Mouse (Mus musculus): ENCODE results near the gene Crybb3. TPM values are rescaled to one million over a fixed set of nuclear protein-coding genes. Genes with fewer than 3 reads are reported as not detected.
A peak's percentile ranks its signal among the peaks of the same experiment; 100 is the strongest.

The Crybb3 gene
- polyA plus RNA-seq, 1 experiment from 2014 or later: 1.1 TPM

DNA sequence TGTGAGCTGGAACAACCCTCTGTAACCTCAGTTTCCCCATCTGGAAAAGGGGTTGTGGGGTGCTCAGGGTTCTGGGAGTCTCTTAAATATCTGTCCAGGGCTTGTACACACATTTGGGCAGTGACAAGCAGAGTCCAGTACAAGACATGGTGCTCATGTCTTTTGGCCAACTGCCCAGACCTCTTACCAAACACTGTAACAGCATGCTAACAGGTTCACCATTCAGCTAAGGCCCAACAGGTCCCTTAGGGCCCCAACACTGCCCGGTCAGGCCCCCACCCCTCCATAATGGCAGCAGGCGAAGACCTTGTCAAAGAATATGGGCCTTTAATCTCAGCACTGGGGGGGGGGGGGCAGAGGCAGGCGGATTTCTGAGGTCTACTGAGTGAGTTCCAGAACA lies 26.3 kb upstream of the Crybb3 start:
- no peak overlapping the region for H3K4me3 ChIP-seq (ENCODE audit: low read length)
- no peak overlapping the region for H3K9ac ChIP-seq (replicated peaks; ENCODE audit: low read length)
- no peak overlapping the region for H3K27ac ChIP-seq (ENCODE audit: low read length)
- H3K36me3 ChIP-seq (ENCODE audit: insufficient read depth, low read length): no peaks in the 10 kb centered on the region
- no peaks in the 10 kb centered on the region for H3K27me3 ChIP-seq (ENCODE audit: insufficient read depth, low read length)
- no peak overlapping the region for H3K4me2 ChIP-seq (replicated peaks; ENCODE audit: low read depth, low read length)
- H3K4me1 ChIP-seq (ENCODE audit: insufficient read depth, low read length): peaks cover 26% of the 10 kb centered on the region
- 73% methylated on average over 3 of the region's 3 CpGs for WGBS
- ATAC-seq (ENCODE audit: low FRiP score, low TSS enrichment): no peak
- no peaks in the 10 kb centered on the region for H3K9me3 ChIP-seq (ENCODE audit: low read length)

GRCm38 (mm10) chr5:113106594-113106993 lies 25.2 kb upstream of the Crybb3 start:
- peaks cover 16% of the 10 kb centered on the region for H3K4me1 ChIP-seq (ENCODE audit: insufficient read depth, low read length)

GRCm38 (mm10) chr5:113105481-113105880 lies 24.1 kb upstream of the Crybb3 start:
- 88% methylated on average over 4 of the region's 4 CpGs for WGBS
- peaks cover 5% of the 10 kb centered on the region for H3K4me1 ChIP-seq (ENCODE audit: insufficient read depth, low read length)

More at GRCm38 (mm10) chr5:113106594-113106993, 25.2 kb upstream of the Crybb3 start:
- no peaks in the 10 kb centered on the region for H3K36me3 ChIP-seq (ENCODE audit: insufficient read depth, low read length)
- no peak overlapping the region for H3K4me2 ChIP-seq (replicated peaks; ENCODE audit: low read depth, low read length)
- H3K4me3 ChIP-seq (ENCODE audit: low read length): no peak overlapping the region
- ATAC-seq (ENCODE audit: low FRiP score, low TSS enrichment): no peak
- 43% methylated on average over 7 of the region's 7 CpGs for WGBS
- no peak overlapping the region for H3K9ac ChIP-seq (replicated peaks; ENCODE audit: low read length)
- H3K27me3 ChIP-seq (ENCODE audit: insufficient read depth, low read length): no peaks in the 10 kb centered on the region
- no peak overlapping the region for H3K27ac ChIP-seq (ENCODE audit: low read length)
- no peaks in the 10 kb centered on the region for H3K9me3 ChIP-seq (ENCODE audit: low read length)

GRCm38 (mm10) chr5:113105035-113105434 lies 23.7 kb upstream of the Crybb3 start:
- WGBS: 71% methylated on average over 9 of the region's 9 CpGs
- Histone ChIP-seq H3K36me3 (ENCODE audit: insufficient read depth, low read length) (no peaks in the 10 kb centered on the region), H3K4me3 (ENCODE audit: low read length) (no peak overlapping the region), H3K27me3 (ENCODE audit: insufficient read depth, low read length) (no peaks in the 10 kb centered on the region), H3K9ac (replicated peaks; ENCODE audit: low read length) (no peak overlapping the region), H3K4me2 (replicated peaks; ENCODE audit: low read depth, low read length) (no peak overlapping the region), H3K9me3 (ENCODE audit: low read length) (no peaks in the 10 kb centered on the region), H3K4me1 (ENCODE audit: insufficient read depth, low read length) (0 out of 2 replicates have a peak, but pooled peaks cover 2% of the 10 kb centered on the region), H3K27ac (ENCODE audit: low read length) (no peak overlapping the region)
- ATAC-seq (ENCODE audit: low FRiP score, low TSS enrichment): no peak

More at GRCm38 (mm10) chr5:113105481-113105880, 24.1 kb upstream of the Crybb3 start:
- Histone ChIP-seq H3K36me3 (ENCODE audit: insufficient read depth, low read length) (no peaks in the 10 kb centered on the region), H3K27ac (ENCODE audit: low read length) (no peak overlapping the region), H3K4me3 (ENCODE audit: low read length) (no peak overlapping the region), H3K4me2 (replicated peaks; ENCODE audit: low read depth, low read length) (no peak overlapping the region), H3K9ac (replicated peaks; ENCODE audit: low read length) (0 out of 2 replicates have a peak overlapping the region, but pooled peaks have one; percentile 16), H3K27me3 (ENCODE audit: insufficient read depth, low read length) (no peaks in the 10 kb centered on the region), H3K9me3 (ENCODE audit: low read length) (no peaks in the 10 kb centered on the region)
- ATAC-seq (ENCODE audit: low FRiP score, low TSS enrichment): no peak

DNA sequence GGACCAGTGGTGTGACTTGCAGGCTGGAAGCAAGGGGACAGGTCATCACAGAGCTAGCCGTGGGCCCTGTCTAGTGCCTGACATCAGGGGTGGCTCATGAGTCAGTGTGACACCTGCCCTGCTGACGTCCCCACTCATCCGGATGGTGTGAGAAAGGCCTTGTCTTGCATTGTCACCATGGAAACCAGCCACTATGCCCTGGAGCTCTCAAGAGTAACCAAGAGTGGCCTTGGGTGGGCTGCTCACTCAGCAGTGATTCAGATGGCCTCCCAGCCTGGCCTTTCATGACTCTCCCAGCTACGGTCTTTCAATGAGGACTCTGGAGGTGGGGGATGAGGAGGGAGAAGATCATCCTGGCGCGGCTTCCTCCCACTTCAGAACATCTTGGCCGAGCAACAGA lies 21.1 kb upstream of the Crybb3 start:
- H3K27ac ChIP-seq (ENCODE audit: low read length): no peak overlapping the region
- no peak overlapping the region for H3K4me3 ChIP-seq (ENCODE audit: low read length)
- no peak overlapping the region for H3K4me2 ChIP-seq (replicated peaks; ENCODE audit: low read depth, low read length)
- ATAC-seq (ENCODE audit: low FRiP score, low TSS enrichment): no peak
- peaks cover 1% of the 10 kb centered on the region; the same call in 1 of the 2 replicates for H3K36me3 ChIP-seq (ENCODE audit: insufficient read depth, low read length)
- H3K27me3 ChIP-seq (ENCODE audit: insufficient read depth, low read length): no peaks in the 10 kb centered on the region
- H3K9me3 ChIP-seq (ENCODE audit: low read length): no peaks in the 10 kb centered on the region
- H3K9ac ChIP-seq (replicated peaks; ENCODE audit: low read length): no peak overlapping the region
- 0 out of 2 replicates have a peak, but pooled peaks cover 2% of the 10 kb centered on the region for H3K4me1 ChIP-seq (ENCODE audit: insufficient read depth, low read length)
- WGBS: 48% methylated on average over 7 of the region's 7 CpGs

- 0 out of 2 replicates have a peak, but pooled peaks cover 2% of the 10 kb centered on the region for H3K4me1 ChIP-seq (ENCODE audit: insufficient read depth, low read length)
- ATAC-seq (ENCODE audit: low FRiP score, low TSS enrichment): no peak
- H3K4me2 ChIP-seq (replicated peaks; ENCODE audit: low read depth, low read length): no peak overlapping the region
- H3K27ac ChIP-seq (ENCODE audit: low read length): no peak overlapping the region
- no peaks in the 10 kb centered on the region for H3K9me3 ChIP-seq (ENCODE audit: low read length)
- H3K27me3 ChIP-seq (ENCODE audit: insufficient read depth, low read length): no peaks in the 10 kb centered on the region
- no peak overlapping the region for H3K9ac ChIP-seq (replicated peaks; ENCODE audit: low read length)
- no peak overlapping the region for H3K4me3 ChIP-seq (ENCODE audit: low read length)
- 78% methylated on average over 10 of the region's 10 CpGs for WGBS
- peaks cover 6% of the 10 kb centered on the region; the same call in 1 of the 2 replicates for H3K36me3 ChIP-seq (ENCODE audit: insufficient read depth, low read length)
Observed at GRCm38 (mm10) chr5:113101457-113101856, 20.1 kb upstream of the Crybb3 start.

GRCm38 (mm10) chr5:113100422-113100821 lies 19.0 kb upstream of the Crybb3 start:
- Histone ChIP-seq H3K4me3 (ENCODE audit: low read length) (no peak overlapping the region), H3K4me2 (replicated peaks; ENCODE audit: low read depth, low read length) (no peak overlapping the region), H3K4me1 (ENCODE audit: insufficient read depth, low read length) (0 out of 2 replicates have a peak, but pooled peaks cover 2% of the 10 kb centered on the region), H3K9me3 (ENCODE audit: low read length) (no peaks in the 10 kb centered on the region), H3K27ac (ENCODE audit: low read length) (no peak overlapping the region), H3K36me3 (ENCODE audit: insufficient read depth, low read length) (peaks cover 14% of the 10 kb centered on the region; the same call in 1 of the 2 replicates), H3K9ac (replicated peaks; ENCODE audit: low read length) (no peak overlapping the region), H3K27me3 (ENCODE audit: insufficient read depth, low read length) (no peaks in the 10 kb centered on the region)
- ATAC-seq (ENCODE audit: low FRiP score, low TSS enrichment): no peak
- 78% methylated on average over 11 of the region's 11 CpGs for WGBS

DNA sequence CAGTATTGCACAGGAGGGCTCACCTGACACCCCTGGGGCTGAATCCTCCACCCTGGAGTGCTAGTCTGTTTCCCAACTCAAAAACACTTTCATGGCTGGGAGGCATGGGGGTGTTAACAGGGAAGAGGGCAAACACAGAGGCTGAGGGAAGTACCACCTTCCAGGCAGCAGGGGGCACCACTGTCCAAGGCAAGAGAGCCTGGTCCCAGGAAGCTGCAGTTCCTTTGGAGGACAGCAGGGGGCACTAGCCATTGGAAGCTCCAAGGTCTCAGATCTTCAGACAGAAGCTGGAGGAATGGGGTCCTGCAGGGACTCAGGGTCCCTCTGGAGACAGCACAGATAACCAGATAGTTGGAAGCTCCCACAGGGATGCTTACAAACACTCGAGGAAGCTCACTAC lies 18.2 kb upstream of the Crybb3 start:
- Histone ChIP-seq H3K27ac (ENCODE audit: low read length) (no peak overlapping the region), H3K4me1 (ENCODE audit: insufficient read depth, low read length) (0 out of 2 replicates have a peak, but pooled peaks cover 2% of the 10 kb centered on the region), H3K36me3 (ENCODE audit: insufficient read depth, low read length) (peaks cover 19% of the 10 kb centered on the region; the same call in 1 of the 2 replicates), H3K9ac (replicated peaks; ENCODE audit: low read length) (no peak overlapping the region), H3K27me3 (ENCODE audit: insufficient read depth, low read length) (no peaks in the 10 kb centered on the region), H3K9me3 (ENCODE audit: low read length) (no peaks in the 10 kb centered on the region), H3K4me3 (ENCODE audit: low read length) (no peak overlapping the region), H3K4me2 (replicated peaks; ENCODE audit: low read depth, low read length) (no peak overlapping the region)
- ATAC-seq (ENCODE audit: low FRiP score, low TSS enrichment): peak; percentile 16; the same call in 1 of the 2 replicates
- WGBS: 6% methylated on average over 1 of the region's 1 CpGs

- Histone ChIP-seq H3K9ac (replicated peaks; ENCODE audit: low read length) (no peak overlapping the region), H3K27me3 (ENCODE audit: insufficient read depth, low read length) (no peaks in the 10 kb centered on the region), H3K36me3 (ENCODE audit: insufficient read depth, low read length) (peaks cover 19% of the 10 kb centered on the region; the same call in 1 of the 2 replicates), H3K4me1 (ENCODE audit: insufficient read depth, low read length) (peaks cover 2% of the 10 kb centered on the region; the same call in 1 of the 2 replicates), H3K4me3 (ENCODE audit: low read length) (no peak overlapping the region), H3K4me2 (replicated peaks; ENCODE audit: low read depth, low read length) (no peak overlapping the region), H3K9me3 (ENCODE audit: low read length) (no peaks in the 10 kb centered on the region), H3K27ac (ENCODE audit: low read length) (no peak overlapping the region)
- ATAC-seq (ENCODE audit: low FRiP score, low TSS enrichment): no peak
- 91% methylated on average over 17 of the region's 17 CpGs for WGBS
Observed at GRCm38 (mm10) chr5:113097551-113097950, 16.2 kb upstream of the Crybb3 start.

DNA sequence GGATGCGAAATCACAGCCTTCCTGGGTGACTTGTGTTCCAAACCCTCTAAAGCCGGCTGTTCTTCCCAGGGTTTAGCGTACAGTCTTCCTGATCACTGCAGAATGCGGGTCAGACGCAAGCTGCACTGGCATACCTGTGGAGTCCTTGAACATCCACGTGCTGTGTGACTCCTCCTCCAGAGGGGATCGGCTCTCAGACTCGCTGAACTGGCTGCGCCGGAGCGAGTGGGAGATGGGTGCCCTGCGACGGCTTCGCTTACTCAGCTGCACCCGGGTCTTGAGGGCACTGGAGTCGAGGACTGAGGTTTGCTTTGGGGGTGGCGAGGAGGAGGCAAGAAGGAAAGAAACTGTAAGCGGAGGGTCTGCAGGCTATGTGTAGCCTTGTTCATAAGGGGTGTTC lies 14.1 kb upstream of the Crybb3 start:
- Histone ChIP-seq H3K36me3 (ENCODE audit: insufficient read depth, low read length) (peaks cover 24% of the 10 kb centered on the region), H3K27me3 (ENCODE audit: insufficient read depth, low read length) (no peaks in the 10 kb centered on the region), H3K27ac (ENCODE audit: low read length) (no peak overlapping the region), H3K9ac (replicated peaks; ENCODE audit: low read length) (no peak overlapping the region), H3K4me3 (ENCODE audit: low read length) (no peak overlapping the region), H3K4me1 (ENCODE audit: insufficient read depth, low read length) (peaks cover 14% of the 10 kb centered on the region), H3K9me3 (ENCODE audit: low read length) (no peaks in the 10 kb centered on the region), H3K4me2 (replicated peaks; ENCODE audit: low read depth, low read length) (no peak overlapping the region)
- ATAC-seq (ENCODE audit: low FRiP score, low TSS enrichment): no peak
- WGBS: 85% methylated on average over 18 of the region's 18 CpGs

All from kidney, embryonic 16.5 days (tissue).